Mouse (Mus musculus): ENCODE data around the gene Sptbn1. TPM values are rescaled to one million over a fixed set of nuclear protein-coding genes. Genes with fewer than 3 reads are reported as not detected.

The Sptbn1 gene
- 137 TPM for polyA plus RNA-seq (2017; shearing (Covaris generic))

DNA sequence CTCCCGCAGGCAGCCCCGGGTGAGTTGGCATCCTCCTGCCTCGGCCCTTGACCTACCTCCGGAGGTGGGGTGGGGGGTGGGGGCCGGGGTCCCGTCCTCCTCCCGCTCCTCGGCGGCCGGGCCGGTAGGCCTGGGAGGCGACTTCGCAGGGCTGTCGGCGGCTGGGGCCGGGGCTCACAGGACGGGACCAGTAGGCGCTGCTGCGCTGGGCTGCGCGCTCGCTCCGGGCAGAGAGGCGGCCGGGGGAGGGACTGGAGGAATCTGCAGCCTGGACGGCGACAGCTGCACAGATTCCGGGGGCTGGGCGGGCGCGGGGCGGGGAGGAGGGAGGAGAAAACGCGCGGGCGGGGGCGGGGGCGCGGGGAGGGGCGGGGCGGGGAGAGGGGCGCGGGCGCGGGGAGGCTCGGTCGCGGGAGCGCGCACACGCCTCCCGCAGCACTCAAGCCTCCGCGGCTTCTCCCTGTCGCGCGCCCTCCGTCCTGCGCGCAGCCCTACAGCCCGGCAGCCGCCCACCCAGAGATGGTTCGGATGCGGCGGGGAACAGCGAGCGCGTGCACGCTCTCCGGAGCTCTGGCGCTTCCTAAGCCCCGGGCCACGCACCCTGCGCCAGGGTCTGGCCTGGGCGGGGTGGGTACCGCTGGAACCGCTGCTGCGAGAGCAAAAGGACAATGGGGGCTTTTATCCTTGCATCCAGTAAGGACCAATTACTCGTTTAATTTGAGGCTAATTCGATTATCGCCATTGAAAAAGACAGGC, at the start of gene Sptbn1:
Gene Sptbn1, minus strand, starts transcription at position 284 of the 756 bp plus-strand sequence.

Other genes with a start within 250 kb of the Sptbn1 start
- gene Eml6, start 242.1 kb downstream of the Sptbn1 start, polyA plus RNA-seq (2017; shearing (Covaris generic)), result 1.2 TPM
- not detected for gene 4930505A04Rik, start 203.7 kb upstream of the Sptbn1 start, polyA plus RNA-seq (2017; shearing (Covaris generic))

Measured in inflammation-experienced regulatory T-cells, adult 16 weeks (primary cell).